Mouse (Mus musculus): ENCODE measurements around the gene Bpifb6. TPM values are rescaled to one million over a fixed set of nuclear protein-coding genes. Genes with fewer than 3 reads are reported as not detected.

Bpifb6 gene
- polyA plus RNA-seq, 1 experiment from 2014 or later = not detected

Other genes starting within 250 kb of the Bpifb6 start
- 0.06 and 0.07 TPM in 2 replicates for gene Dnmt3c, start 203.7 kb upstream of the Bpifb6 start, polyA plus RNA-seq (2015; fragmentation: Nextera tagmentation; extraction: Ambion mirVana)
- gene Mapre1, start 159.1 kb upstream of the Bpifb6 start, polyA plus RNA-seq (2015; fragmentation: Nextera tagmentation; extraction: Ambion mirVana) = 218 TPM in 2 replicates
- gene Efcab8, start 120.5 kb upstream of the Bpifb6 start, polyA plus RNA-seq (2015; fragmentation: Nextera tagmentation; extraction: Ambion mirVana) = not detected in 2 replicates
- gene Sun5, start 29.3 kb upstream of the Bpifb6 start, polyA plus RNA-seq (2015; fragmentation: Nextera tagmentation; extraction: Ambion mirVana) = not detected in 2 replicates
- not detected in 2 replicates for gene Bpifb2, start 25.3 kb upstream of the Bpifb6 start, polyA plus RNA-seq (2015; fragmentation: Nextera tagmentation; extraction: Ambion mirVana)
- gene Bpifb3, start 17.8 kb downstream of the Bpifb6 start, polyA plus RNA-seq (2015; fragmentation: Nextera tagmentation; extraction: Ambion mirVana) = not detected in 2 replicates
- not detected in 2 replicates for gene Bpifb4, start 37.8 kb downstream of the Bpifb6 start, polyA plus RNA-seq (2015; fragmentation: Nextera tagmentation; extraction: Ambion mirVana)
- gene Bpifa6, start 74.6 kb downstream of the Bpifb6 start, polyA plus RNA-seq (2015; fragmentation: Nextera tagmentation; extraction: Ambion mirVana) = not detected in 2 replicates
- 0.41 TPM in 1 of 2 replicates, not detected in the other for gene Bpifa2, start 107.9 kb downstream of the Bpifb6 start, polyA plus RNA-seq (2015; fragmentation: Nextera tagmentation; extraction: Ambion mirVana)
- gene Bpifa3, start 229.9 kb downstream of the Bpifb6 start, polyA plus RNA-seq (2015; fragmentation: Nextera tagmentation; extraction: Ambion mirVana) = not detected in 2 replicates
- not detected in 2 replicates for gene Bpifa1, start 242.5 kb downstream of the Bpifb6 start, polyA plus RNA-seq (2015; fragmentation: Nextera tagmentation; extraction: Ambion mirVana)

All from limb, embryonic 15.5 days (tissue).